Mouse (Mus musculus): ENCODE results near the gene 1700001J03Rik. TPM values are rescaled to one million over a fixed set of nuclear protein-coding genes. Genes with fewer than 3 reads are reported as not detected.
A peak's percentile ranks its signal among the peaks of the same experiment; 100 is the strongest.

Gene 1700001J03Rik
- polyA plus RNA-seq, 1 experiment from 2014 or later: not detected

- ATAC-seq (no peak), DNase-seq (no peak)
- H3K4me1 ChIP-seq (ENCODE audit: insufficient read depth): no peaks in the 10 kb centered on the region
- TF ChIP-seq EP300 (IDR thresholded peaks at IDR 0.05; ENCODE audit: low read depth) (no peak), CTCF (IDR thresholded peaks at IDR 0.05; ENCODE audit: low read depth) (no peak)
- H3K9me3 ChIP-seq (ENCODE audit: low read length): no peaks in the 10 kb centered on the region
- H3K27ac ChIP-seq (ENCODE audit: low read depth): no peak overlapping the region
- WGBS (ENCODE audit: insufficient replicate concordance): 89% methylated on average over 5 of the region's 5 CpGs
- H3K4me3 ChIP-seq (ENCODE audit: low read depth, low read length): no peak overlapping the region
- no peaks in the 10 kb centered on the region for H3K27me3 ChIP-seq (ENCODE audit: insufficient read depth, low read length)
- no peak overlapping the region for H3K4me2 ChIP-seq (ENCODE audit: low read depth, low read length)
- no peak overlapping the region for H3K9ac ChIP-seq (replicated peaks)
- peaks cover 53% of the 10 kb centered on the region for H3K36me3 ChIP-seq (replicated peaks; ENCODE audit: insufficient read depth, low read length)
Measured at GRCm38 (mm10) chr5:146205537-146205936, 20.4 kb upstream of the 1700001J03Rik start.

- Histone ChIP-seq H3K9ac (replicated peaks) (no peak overlapping the region), H3K4me2 (ENCODE audit: low read depth, low read length) (no peak overlapping the region), H3K27me3 (ENCODE audit: insufficient read depth, low read length) (no peaks in the 10 kb centered on the region), H3K4me1 (ENCODE audit: insufficient read depth) (no peaks in the 10 kb centered on the region), H3K36me3 (replicated peaks; ENCODE audit: insufficient read depth, low read length) (peaks cover 43% of the 10 kb centered on the region), H3K9me3 (ENCODE audit: low read length) (no peaks in the 10 kb centered on the region), H3K27ac (ENCODE audit: low read depth) (no peak overlapping the region), H3K4me3 (ENCODE audit: low read depth, low read length) (no peak overlapping the region)
- peak; percentile 20 for TF ChIP-seq CTCF (IDR thresholded peaks at IDR 0.05; ENCODE audit: low read depth)
- no peak for TF ChIP-seq EP300 (IDR thresholded peaks at IDR 0.05; ENCODE audit: low read depth)
- ATAC-seq: no peak
- no peak for DNase-seq
- 51% methylated on average over 2 of the region's 2 CpGs for WGBS (ENCODE audit: insufficient replicate concordance)
Measured at GRCm38 (mm10) chr5:146203921-146204320, 18.8 kb upstream of the 1700001J03Rik start.

GRCm38 (mm10) chr5:146200580-146200979, 15.5 kb upstream of the 1700001J03Rik start:
- ATAC-seq (no peak), DNase-seq (no peak)
- TF ChIP-seq EP300 (IDR thresholded peaks at IDR 0.05; ENCODE audit: low read depth): no peak
- TF ChIP-seq CTCF (IDR thresholded peaks at IDR 0.05; ENCODE audit: low read depth): peak; percentile 46
- WGBS (ENCODE audit: insufficient replicate concordance): 97% methylated on average over 5 of the region's 6 CpGs
- Histone ChIP-seq H3K27me3 (ENCODE audit: insufficient read depth, low read length) (no peaks in the 10 kb centered on the region), H3K9ac (replicated peaks) (no peak overlapping the region), H3K4me2 (ENCODE audit: low read depth, low read length) (no peak overlapping the region), H3K27ac (ENCODE audit: low read depth) (no peak overlapping the region), H3K9me3 (ENCODE audit: low read length) (no peaks in the 10 kb centered on the region), H3K36me3 (replicated peaks; ENCODE audit: insufficient read depth, low read length) (peaks cover 25% of the 10 kb centered on the region), H3K4me1 (ENCODE audit: insufficient read depth) (no peaks in the 10 kb centered on the region), H3K4me3 (ENCODE audit: low read depth, low read length) (no peak overlapping the region)

- Histone ChIP-seq H3K9ac (replicated peaks) (no peak overlapping the region), H3K9me3 (ENCODE audit: low read length) (no peaks in the 10 kb centered on the region), H3K4me1 (ENCODE audit: insufficient read depth) (no peaks in the 10 kb centered on the region), H3K27me3 (ENCODE audit: insufficient read depth, low read length) (no peaks in the 10 kb centered on the region), H3K4me2 (ENCODE audit: low read depth, low read length) (no peak overlapping the region), H3K27ac (ENCODE audit: low read depth) (no peak overlapping the region), H3K36me3 (replicated peaks; ENCODE audit: insufficient read depth, low read length) (peaks cover 15% of the 10 kb centered on the region), H3K4me3 (ENCODE audit: low read depth, low read length) (no peak overlapping the region)
- ATAC-seq (no peak), DNase-seq (no peak)
- WGBS (ENCODE audit: insufficient replicate concordance): 46% methylated on average over 2 of the region's 2 CpGs
- TF ChIP-seq CTCF (IDR thresholded peaks at IDR 0.05; ENCODE audit: low read depth) (peak; percentile 30; the same call in 1 of the 2 replicates), EP300 (IDR thresholded peaks at IDR 0.05; ENCODE audit: low read depth) (no peak)
Measured at GRCm38 (mm10) chr5:146199540-146199939, 14.4 kb upstream of the 1700001J03Rik start.

GRCm38 (mm10) chr5:146199073-146199472, 14.0 kb upstream of the 1700001J03Rik start:
- Histone ChIP-seq H3K36me3 (replicated peaks; ENCODE audit: insufficient read depth, low read length) (peaks cover 10% of the 10 kb centered on the region), H3K9me3 (ENCODE audit: low read length) (no peaks in the 10 kb centered on the region), H3K27ac (ENCODE audit: low read depth) (no peak overlapping the region), H3K9ac (replicated peaks) (no peak overlapping the region), H3K27me3 (ENCODE audit: insufficient read depth, low read length) (no peaks in the 10 kb centered on the region), H3K4me3 (ENCODE audit: low read depth, low read length) (no peak overlapping the region), H3K4me2 (ENCODE audit: low read depth, low read length) (no peak overlapping the region), H3K4me1 (ENCODE audit: insufficient read depth) (no peaks in the 10 kb centered on the region)
- DNase-seq (no peak), ATAC-seq (no peak)
- TF ChIP-seq CTCF (IDR thresholded peaks at IDR 0.05; ENCODE audit: low read depth) (no peak), EP300 (IDR thresholded peaks at IDR 0.05; ENCODE audit: low read depth) (no peak)

GRCm38 (mm10) chr5:146193360-146193759, 8.3 kb upstream of the 1700001J03Rik start:
- Histone ChIP-seq H3K4me1 (ENCODE audit: insufficient read depth) (no peaks in the 10 kb centered on the region), H3K4me3 (ENCODE audit: low read depth, low read length) (no peak overlapping the region), H3K36me3 (replicated peaks; ENCODE audit: insufficient read depth, low read length) (no peaks in the 10 kb centered on the region), H3K9ac (replicated peaks) (no peak overlapping the region), H3K9me3 (ENCODE audit: low read length) (no peaks in the 10 kb centered on the region), H3K27me3 (ENCODE audit: insufficient read depth, low read length) (no peaks in the 10 kb centered on the region), H3K27ac (ENCODE audit: low read depth) (no peak overlapping the region), H3K4me2 (ENCODE audit: low read depth, low read length) (no peak overlapping the region)
- 71% methylated on average over 8 of the region's 8 CpGs for WGBS (ENCODE audit: insufficient replicate concordance)
- DNase-seq: no peak
- TF ChIP-seq CTCF (IDR thresholded peaks at IDR 0.05; ENCODE audit: low read depth) (no peak), EP300 (IDR thresholded peaks at IDR 0.05; ENCODE audit: low read depth) (no peak)
- ATAC-seq: no peak

Measured in liver, postnatal 0 days (tissue).